Mouse (Mus musculus) lung, postnatal 0 days (tissue): ENCODE results near the gene Erc2. TPM values are rescaled to one million over a fixed set of nuclear protein-coding genes. Genes with fewer than 3 reads are reported as not detected.

Experiments
- ATAC-seq: fragments of 200-750 bp; cut with Nextera tagmentation; 2 replicates; pipeline ENCODE4 v1.8.0; 2017; ENCODE audit warnings: moderate library complexity
- DNase-seq: peaks from one replicate; pipeline ENCODE4 v3.0.0-alpha.2; 2016; ENCODE audit warnings: low spot score
- H3K27ac ChIP-seq: fragments of 300-500 bp; sonication (generic); 2 replicates; pipeline ENCODE4 v1.5.1; 2014; ENCODE audit warnings: antibody characterized with exemption, mild to moderate bottlenecking, low read length, mixed read lengths
- H3K27me3 ChIP-seq: fragments of 300-500 bp; sonication (generic); replicated peaks from 2 replicates; pipeline ENCODE4 v1.6.1; 2014; ENCODE audit warnings: low read length, mixed read lengths; ENCODE audit not compliant: insufficient read depth
- H3K36me3 ChIP-seq: fragments of 300-500 bp; sonication (generic); 2 replicates; pipeline ENCODE4 v1.6.1; 2014; ENCODE audit warnings: low read length, mixed read lengths; ENCODE audit not compliant: insufficient read depth
- H3K4me1 ChIP-seq: fragments of 300-500 bp; sonication (generic); 2 replicates; pipeline ENCODE4 v1.6.1; 2014; ENCODE audit warnings: antibody characterized with exemption, low read depth, low read length, mixed read lengths; ENCODE audit not compliant: insufficient read depth
- H3K4me2 ChIP-seq: fragments of 300-500 bp; sonication (generic); replicated peaks from 2 replicates; pipeline ENCODE4 v1.6.1; 2014; ENCODE audit warnings: low read depth, mild to moderate bottlenecking, low read length, moderate library complexity, mixed read lengths
- H3K4me3 ChIP-seq: fragments of 300-500 bp; sonication (generic); 2 replicates; pipeline ENCODE4 v1.5.1; 2014; ENCODE audit warnings: low read depth, low read length
- H3K9ac ChIP-seq: fragments of 300-500 bp; sonication (generic); replicated peaks from 2 replicates; pipeline ENCODE4 v1.6.1; 2014; ENCODE audit warnings: low read depth, mild to moderate bottlenecking
- H3K9me3 ChIP-seq: fragments of 300-500 bp; sonication (generic); 2 replicates; pipeline ENCODE4 v1.6.1; 2016; ENCODE audit warnings: low read length, mixed read lengths
- CTCF ChIP-seq: IDR thresholded peaks from 2 replicates; pipeline ENCODE4 v1.5.1; 2016; ENCODE audit warnings: antibody characterized with exemption, mild to moderate bottlenecking
- EP300 ChIP-seq: IDR thresholded peaks from 2 replicates; pipeline ENCODE4 v1.6.1; 2016; ENCODE audit warnings: antibody characterized with exemption, mild to moderate bottlenecking, control low read depth
- WGBS: fragments of 180-500 bp; shearing (Covaris S2); extraction: QIAGEN DNeasy Blood & Tissue Kit; methylation state at CpG from one replicate; pipeline ENCODE4 v1.1.7; 2014; 5-methylcytosine and 5-hydroxymethylcytosine counted together
- polyA plus RNA-seq: library from polyadenylated mRNA; unstranded; fragments of >200 nt; fragmentation: Nextera tagmentation; extraction: Ambion mirVana; gene quantifications from 2 replicates; pipeline ENCODE4 v1.2.1, GENCODE M21; 2015

The Erc2 gene
- polyA plus RNA-seq, 1 experiment from 2014 or later: 1.9 TPM

DNA sequence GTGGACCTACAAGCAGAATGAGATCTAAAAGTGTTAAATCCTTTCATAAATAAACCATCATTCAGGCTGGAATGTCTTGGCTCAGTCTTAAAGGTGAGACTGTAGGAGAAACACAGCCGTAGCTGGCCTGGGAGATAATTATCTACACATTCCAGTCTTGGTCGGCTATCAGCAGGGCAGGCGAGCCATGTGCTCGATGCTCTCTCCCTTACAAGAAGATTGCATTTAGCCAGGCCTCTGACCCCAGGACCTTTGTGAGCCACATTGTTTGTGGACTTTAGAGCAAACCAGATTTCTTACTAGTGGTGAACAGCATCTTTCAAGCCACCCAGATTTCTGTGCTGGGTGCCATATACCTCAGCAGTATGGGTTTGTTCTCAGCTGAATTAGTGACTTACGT, 498.6 kb downstream of the Erc2 start:
- H3K27ac ChIP-seq: no peak overlapping the region
- H3K9me3 ChIP-seq: no peaks in the 10 kb centered on the region
- no peaks in the 10 kb centered on the region for H3K4me1 ChIP-seq
- H3K36me3 ChIP-seq: no peaks in the 10 kb centered on the region
- H3K9ac ChIP-seq: no peak overlapping the region
- ATAC-seq (no peak), DNase-seq (no peak)
- 40% methylated on average over 5 of the region's 5 CpGs for WGBS
- H3K27me3 ChIP-seq: no peaks in the 10 kb centered on the region
- no peak overlapping the region for H3K4me3 ChIP-seq
- H3K4me2 ChIP-seq: no peak overlapping the region
- TF ChIP-seq CTCF (no peak), EP300 (no peak)

DNA sequence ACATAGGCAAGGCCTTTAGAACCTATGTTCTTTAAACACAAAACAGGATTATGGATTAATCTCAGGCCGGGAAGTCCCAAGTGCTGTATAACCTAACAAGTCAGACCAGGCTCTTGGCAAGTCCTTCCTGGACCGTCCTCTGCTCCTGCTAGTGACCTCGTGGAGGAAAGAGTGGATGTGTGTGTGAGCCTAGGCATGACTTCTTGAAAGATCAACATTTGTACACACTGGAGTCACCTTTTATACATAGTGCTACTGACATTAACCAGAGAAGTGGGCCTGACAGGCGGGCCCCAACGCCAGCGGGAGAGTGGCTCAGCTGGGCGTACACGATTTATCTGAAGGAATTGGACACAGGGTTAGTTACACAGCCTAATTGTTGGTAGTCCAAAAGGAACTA, 504.6 kb downstream of the Erc2 start:
- Histone ChIP-seq H3K9ac (no peak overlapping the region), H3K9me3 (no peaks in the 10 kb centered on the region), H3K27me3 (no peaks in the 10 kb centered on the region), H3K4me2 (no peak overlapping the region), H3K27ac (no peak overlapping the region), H3K4me3 (no peak overlapping the region), H3K4me1 (no peaks in the 10 kb centered on the region), H3K36me3 (no peaks in the 10 kb centered on the region)
- no peak for DNase-seq
- TF ChIP-seq EP300 (no peak), CTCF (no peak)
- WGBS: 39% methylated on average over 8 of the region's 8 CpGs
- ATAC-seq: no peak

GRCm38 (mm10) chr14:28128999-28129398, 506.8 kb downstream of the Erc2 start:
- ATAC-seq: peak; percentile 47; the same call in 1 of the 2 replicates
- H3K27ac ChIP-seq: no peak overlapping the region
- DNase-seq: peak; percentile 63
- H3K36me3 ChIP-seq: no peaks in the 10 kb centered on the region
- H3K27me3 ChIP-seq: no peaks in the 10 kb centered on the region
- H3K4me2 ChIP-seq: no peak overlapping the region
- 52% methylated on average over 3 of the region's 3 CpGs for WGBS
- no peak for TF ChIP-seq EP300
- TF ChIP-seq CTCF: no peak
- H3K9me3 ChIP-seq: no peaks in the 10 kb centered on the region
- no peak overlapping the region for H3K4me3 ChIP-seq
- H3K9ac ChIP-seq: no peak overlapping the region
- no peaks in the 10 kb centered on the region for H3K4me1 ChIP-seq

GRCm38 (mm10) chr14:28143998-28144397, 521.8 kb downstream of the Erc2 start:
- no peak overlapping the region for H3K27ac ChIP-seq
- TF ChIP-seq CTCF: no peak
- no peak for TF ChIP-seq EP300
- WGBS: 95% methylated on average over 2 of the region's 2 CpGs
- H3K9me3 ChIP-seq: no peaks in the 10 kb centered on the region
- H3K9ac ChIP-seq: no peak overlapping the region
- no peak overlapping the region for H3K4me2 ChIP-seq
- H3K4me3 ChIP-seq: no peak overlapping the region
- no peak for DNase-seq
- H3K4me1 ChIP-seq: no peaks in the 10 kb centered on the region
- no peak for ATAC-seq
- no peaks in the 10 kb centered on the region for H3K27me3 ChIP-seq
- no peaks in the 10 kb centered on the region for H3K36me3 ChIP-seq

GRCm38 (mm10) chr14:28147201-28147600, 525.0 kb downstream of the Erc2 start:
- no peak overlapping the region for H3K27ac ChIP-seq
- no peak overlapping the region for H3K9ac ChIP-seq
- H3K9me3 ChIP-seq: no peaks in the 10 kb centered on the region
- H3K36me3 ChIP-seq: no peaks in the 10 kb centered on the region
- no peak overlapping the region for H3K4me3 ChIP-seq
- H3K27me3 ChIP-seq: no peaks in the 10 kb centered on the region
- ATAC-seq (no peak), DNase-seq (no peak)
- no peak overlapping the region for H3K4me2 ChIP-seq
- H3K4me1 ChIP-seq: no peaks in the 10 kb centered on the region
- WGBS: 25% methylated on average over 5 of the region's 5 CpGs
- TF ChIP-seq CTCF (no peak), EP300 (no peak)

- no peak for ATAC-seq
- no peak overlapping the region for H3K9ac ChIP-seq
- H3K36me3 ChIP-seq: no peaks in the 10 kb centered on the region
- H3K9me3 ChIP-seq: no peaks in the 10 kb centered on the region
- TF ChIP-seq CTCF: no peak
- no peak for TF ChIP-seq EP300
- H3K4me2 ChIP-seq: no peak overlapping the region
- H3K4me3 ChIP-seq: no peak overlapping the region
- 63% methylated on average over 3 of the region's 3 CpGs for WGBS
- H3K4me1 ChIP-seq: no peaks in the 10 kb centered on the region
- no peaks in the 10 kb centered on the region for H3K27me3 ChIP-seq
- DNase-seq: no peak
- no peak overlapping the region for H3K27ac ChIP-seq
Observed at GRCm38 (mm10) chr14:28150942-28151341, 528.7 kb downstream of the Erc2 start.

GRCm38 (mm10) chr14:28155706-28156105, 533.5 kb downstream of the Erc2 start:
- WGBS: 67% methylated on average over 4 of the region's 4 CpGs
- TF ChIP-seq EP300: no peak
- Histone ChIP-seq H3K4me2 (no peak overlapping the region), H3K27ac (no peak overlapping the region), H3K27me3 (no peaks in the 10 kb centered on the region), H3K4me3 (no peak overlapping the region), H3K9me3 (no peaks in the 10 kb centered on the region), H3K36me3 (no peaks in the 10 kb centered on the region), H3K9ac (no peak overlapping the region), H3K4me1 (no peaks in the 10 kb centered on the region)
- no peak for ATAC-seq
- DNase-seq: peak; percentile 19
